Mouse (Mus musculus) liver, embryonic 14.5 days (tissue): ENCODE measurements at regions not wholly inside any gene's neighbourhood (a gene's known extent, or its start where the extent isn't known, plus 50 kb on each side); places are given as distances from the start of the nearest gene placed in this dataset.

Experiments
- ATAC-seq: fragments of 200-750 bp; cut with Nextera tagmentation; 2 replicates; pipeline ENCODE4 v1.8.0; 2017; ENCODE audit warnings: moderate number of reproducible peaks, mild to moderate bottlenecking, moderate library complexity; ENCODE audit not compliant: insufficient read depth
- DNase-seq, 3 experiments: peaks; one replicate each; pipeline ENCODE4 v3.0.0-alpha.2; 2012 to 2013; ENCODE audit warnings: low read depth in 3 of 3, low spot score in 3 of 3
- H3K27ac ChIP-seq: fragments of 300-500 bp; sonication (generic); 2 replicates; pipeline ENCODE4 v1.5.1; 2014; ENCODE audit warnings: moderate library complexity, mild to moderate bottlenecking, control low read depth, inconsistent platforms
- H3K27me3 ChIP-seq: fragments of 300-500 bp; sonication (generic); 2 replicates; pipeline ENCODE4 v1.6.1; 2014; ENCODE audit warnings: mild to moderate bottlenecking, low read length, moderate library complexity; ENCODE audit not compliant: control insufficient read depth, insufficient read depth
- H3K36me3 ChIP-seq: fragments of 300-500 bp; sonication (generic); replicated peaks from 2 replicates; pipeline ENCODE4 v1.6.1; 2014; ENCODE audit warnings: low read depth; ENCODE audit not compliant: control insufficient read depth, insufficient read depth
- H3K4me1 ChIP-seq, 2 experiments: fragments of 200-500 bp in 1 of 2; fragments of 300-500 bp in 1 of 2; sonication (generic) in 1 of 2; replicated peaks; 2 replicates each; pipeline ENCODE4 v1.6.1; 2012 to 2014; ENCODE audit warnings: antibody characterized with exemption in 1 of 2, inconsistent platforms in 1 of 2, low read length in 1 of 2; ENCODE audit not compliant: control insufficient read depth in 2 of 2, insufficient read depth in 2 of 2
- H3K4me2 ChIP-seq: fragments of 300-500 bp; sonication (generic); 2 replicates; pipeline ENCODE4 v1.6.1; 2014; ENCODE audit warnings: low read depth, mild to moderate bottlenecking, control low read depth, moderate library complexity
- H3K4me3 ChIP-seq, 2 experiments: fragments of 200-500 bp in 1 of 2; fragments of 300-500 bp in 1 of 2; sonication (generic) in 1 of 2; 2 replicates each; pipeline ENCODE4 v1.5.1; 2012 to 2014; ENCODE audit warnings: low read depth in 2 of 2, low read length in 2 of 2, mild to moderate bottlenecking in 2 of 2, control low read depth in 1 of 2, inconsistent platforms in 1 of 2, moderate library complexity in 1 of 2; ENCODE audit not compliant: insufficient read depth in 1 of 2
- H3K9ac ChIP-seq: fragments of 300-500 bp; sonication (generic); replicated peaks from 2 replicates; pipeline ENCODE4 v1.6.1; 2014; ENCODE audit warnings: mild to moderate bottlenecking, control low read depth, moderate library complexity
- H3K9me3 ChIP-seq: fragments of 300-500 bp; sonication (generic); 2 replicates; pipeline ENCODE4 v1.6.1; 2016; ENCODE audit warnings: low read length, mixed read lengths; ENCODE audit not compliant: control insufficient read depth
- CTCF ChIP-seq: IDR thresholded peaks from 2 replicates; pipeline ENCODE4 v1.5.1; 2016; ENCODE audit warnings: antibody characterized with exemption, low read depth, control low read depth
- EP300 ChIP-seq: IDR thresholded peaks from 2 replicates; pipeline ENCODE4 v1.6.1; 2016; ENCODE audit warnings: antibody characterized with exemption, low read depth
- WGBS: fragments of 180-500 bp; shearing (Covaris S2); extraction: QIAGEN DNeasy Blood & Tissue Kit; methylation state at CpG from one replicate; pipeline ENCODE4 v1.1.7; 2014; ENCODE audit not compliant: insufficient replicate concordance; 5-methylcytosine and 5-hydroxymethylcytosine counted together

- no peak for DNase-seq
- no peak for TF ChIP-seq CTCF
- TF ChIP-seq EP300, result no peak
- Histone ChIP-seq H3K4me1 (no peaks in the 10 kb centered on the region), H3K4me2 (no peak overlapping the region), H3K9me3 (no peaks in the 10 kb centered on the region), H3K36me3 (no peaks in the 10 kb centered on the region), H3K27me3 (no peaks in the 10 kb centered on the region), H3K9ac (no peak overlapping the region), H3K27ac (no peak overlapping the region), H3K4me3 (no peak overlapping the region)
- no peak for ATAC-seq
- WGBS, result 67% methylated on average over 8 of the region's 8 CpGs
Measured at GRCm38 (mm10) chr5:43181475-43181874, 51.5 kb upstream of the Cpeb2 start.
